Mouse (Mus musculus): Measurements from ENCODE around the gene Sp3. TPM values are rescaled to one million over a fixed set of nuclear protein-coding genes. Genes with fewer than 3 reads are reported as not detected.
"Not testable (repeated sequence)": the region's sequence is repeated elsewhere in the genome, so short reads cannot be mapped to it uniquely, and the experiment has no call there.

Gene Sp3
- total RNA-seq, 1 experiment from 2014 or later: 279 TPM

GRCm38 (mm10) chr2:72965450-72965849, 14.8 kb downstream of the Sp3 start:
- no peak for ATAC-seq (ENCODE audit: extremely low read depth, insufficient number of reproducible peaks, low FRiP score, poor library complexity, severe bottlenecking)

- ATAC-seq (ENCODE audit: extremely low read depth, insufficient number of reproducible peaks, low FRiP score, poor library complexity, severe bottlenecking): no peak
Measured at GRCm38 (mm10) chr2:72956415-72956814, 23.8 kb downstream of the Sp3 start.

GRCm38 (mm10) chr2:72952979-72953378, 27.3 kb downstream of the Sp3 start:
- ATAC-seq (ENCODE audit: extremely low read depth, insufficient number of reproducible peaks, low FRiP score, poor library complexity, severe bottlenecking): no peak

- ATAC-seq (ENCODE audit: extremely low read depth, insufficient number of reproducible peaks, low FRiP score, poor library complexity, severe bottlenecking): no peak
Measured at GRCm38 (mm10) chr2:72935937-72936336, 44.3 kb downstream of the Sp3 start.

GRCm38 (mm10) chr2:72932186-72932585, 48.1 kb downstream of the Sp3 start:
- ATAC-seq (ENCODE audit: extremely low read depth, insufficient number of reproducible peaks, low FRiP score, poor library complexity, severe bottlenecking): no peak

- no peak for ATAC-seq (ENCODE audit: extremely low read depth, insufficient number of reproducible peaks, low FRiP score, poor library complexity, severe bottlenecking)
Measured at GRCm38 (mm10) chr2:72924981-72925380, 55.3 kb downstream of the Sp3 start.

GRCm38 (mm10) chr2:72916170-72916569, 64.1 kb downstream of the Sp3 start:
- ATAC-seq (ENCODE audit: extremely low read depth, insufficient number of reproducible peaks, low FRiP score, poor library complexity, severe bottlenecking): no peak

- ATAC-seq (ENCODE audit: extremely low read depth, insufficient number of reproducible peaks, low FRiP score, poor library complexity, severe bottlenecking): no peak
Measured at GRCm38 (mm10) chr2:72915245-72915930, 64.9 kb downstream of the Sp3 start.

GRCm38 (mm10) chr2:72913458-72913760, 66.8 kb downstream of the Sp3 start:
- no peak for ATAC-seq (ENCODE audit: extremely low read depth, insufficient number of reproducible peaks, low FRiP score, poor library complexity, severe bottlenecking)

GRCm38 (mm10) chr2:72912708-72913457, 67.4 kb downstream of the Sp3 start:
- ATAC-seq (ENCODE audit: extremely low read depth, insufficient number of reproducible peaks, low FRiP score, poor library complexity, severe bottlenecking): no peak

- ATAC-seq (ENCODE audit: extremely low read depth, insufficient number of reproducible peaks, low FRiP score, poor library complexity, severe bottlenecking): no peak
Measured at GRCm38 (mm10) chr2:72911527-72911926, 68.7 kb downstream of the Sp3 start.

- ATAC-seq (ENCODE audit: extremely low read depth, insufficient number of reproducible peaks, low FRiP score, poor library complexity, severe bottlenecking): no peak
Measured at GRCm38 (mm10) chr2:72909046-72909445, 71.2 kb downstream of the Sp3 start.

- ATAC-seq (ENCODE audit: extremely low read depth, insufficient number of reproducible peaks, low FRiP score, poor library complexity, severe bottlenecking): no peak
Measured at GRCm38 (mm10) chr2:72908191-72908910, 71.9 kb downstream of the Sp3 start.

- no peak for ATAC-seq (ENCODE audit: extremely low read depth, insufficient number of reproducible peaks, low FRiP score, poor library complexity, severe bottlenecking)
Measured at GRCm38 (mm10) chr2:72906745-72907144, 73.5 kb downstream of the Sp3 start.

- ATAC-seq (ENCODE audit: extremely low read depth, insufficient number of reproducible peaks, low FRiP score, poor library complexity, severe bottlenecking): not testable (repeated sequence)
Measured at GRCm38 (mm10) chr2:72902816-72903680, 77.2 kb downstream of the Sp3 start.

GRCm38 (mm10) chr2:72898782-72899305, 81.4 kb downstream of the Sp3 start:
- no peak for ATAC-seq (ENCODE audit: extremely low read depth, insufficient number of reproducible peaks, low FRiP score, poor library complexity, severe bottlenecking)

GRCm38 (mm10) chr2:72898094-72898781, 82.0 kb downstream of the Sp3 start:
- ATAC-seq (ENCODE audit: extremely low read depth, insufficient number of reproducible peaks, low FRiP score, poor library complexity, severe bottlenecking): no peak

GRCm38 (mm10) chr2:72889806-72890205, 90.4 kb downstream of the Sp3 start:
- no peak for ATAC-seq (ENCODE audit: extremely low read depth, insufficient number of reproducible peaks, low FRiP score, poor library complexity, severe bottlenecking)
